Mouse (Mus musculus): ENCODE results near the gene Ccdc36. TPM values are rescaled to one million over a fixed set of nuclear protein-coding genes. Genes with fewer than 3 reads are reported as not detected.

Ccdc36 gene
- polyA plus RNA-seq, 1 experiment: not detected

GRCm38 (mm10) chr9:108381382-108381781 is 46.9 kb downstream of the Ccdc36 start:
- WGBS: 97% methylated on average over 9 of the region's 9 CpGs
- H3K36me3 ChIP-seq (ENCODE audit: control insufficient read depth, insufficient read depth, low read length): peaks cover 71% of the 10 kb centered on the region

GRCm38 (mm10) chr9:108379294-108379693 is 49.0 kb downstream of the Ccdc36 start:
- peaks cover 74% of the 10 kb centered on the region for H3K36me3 ChIP-seq (ENCODE audit: control insufficient read depth, insufficient read depth, low read length)
- no peak overlapping the region for H3K4me3 ChIP-seq (ENCODE audit: low read depth, low read length)
- WGBS: 81% methylated on average over 4 of the region's 4 CpGs
- H3K27me3 ChIP-seq (ENCODE audit: control insufficient read depth, insufficient read depth, low read length): no peaks in the 10 kb centered on the region
- H3K27ac ChIP-seq (ENCODE audit: insufficient read depth, low read depth, low read length): no peak overlapping the region
- TF ChIP-seq POLR2A (IDR thresholded peaks at IDR 0.05; ENCODE audit: low read depth, low read length) (no peak), CTCF (IDR thresholded peaks at IDR 0.05; ENCODE audit: extremely low read depth, insufficient read length, insufficient replicate concordance, low read depth, low read length) (no peak)
- H3K4me1 ChIP-seq (ENCODE audit: control insufficient read depth, insufficient read depth, insufficient read length, low read length): peaks cover 5% of the 10 kb centered on the region; the same call in 1 of the 2 replicates

More at GRCm38 (mm10) chr9:108381382-108381781, 46.9 kb downstream of the Ccdc36 start:
- no peak overlapping the region for H3K4me3 ChIP-seq (ENCODE audit: low read depth, low read length)
- TF ChIP-seq CTCF (IDR thresholded peaks at IDR 0.05; ENCODE audit: extremely low read depth, insufficient read length, insufficient replicate concordance, low read depth, low read length) (no peak), POLR2A (IDR thresholded peaks at IDR 0.05; ENCODE audit: low read depth, low read length) (no peak)
- peaks cover 5% of the 10 kb centered on the region; the same call in 1 of the 2 replicates for H3K4me1 ChIP-seq (ENCODE audit: control insufficient read depth, insufficient read depth, insufficient read length, low read length)
- H3K27me3 ChIP-seq (ENCODE audit: control insufficient read depth, insufficient read depth, low read length): no peaks in the 10 kb centered on the region
- H3K27ac ChIP-seq (ENCODE audit: insufficient read depth, low read depth, low read length): no peak overlapping the region

GRCm38 (mm10) chr9:108378736-108379135 is 49.5 kb downstream of the Ccdc36 start:
- Histone ChIP-seq H3K4me1 (ENCODE audit: control insufficient read depth, insufficient read depth, insufficient read length, low read length) (peaks cover 5% of the 10 kb centered on the region; the same call in 1 of the 2 replicates), H3K27me3 (ENCODE audit: control insufficient read depth, insufficient read depth, low read length) (no peaks in the 10 kb centered on the region), H3K4me3 (ENCODE audit: low read depth, low read length) (no peak overlapping the region), H3K36me3 (ENCODE audit: control insufficient read depth, insufficient read depth, low read length) (peaks cover 74% of the 10 kb centered on the region), H3K27ac (ENCODE audit: insufficient read depth, low read depth, low read length) (peak overlapping the region; percentile 31; the same call in 1 of the 2 replicates)
- 39% methylated on average over 5 of the region's 5 CpGs for WGBS
- TF ChIP-seq POLR2A (IDR thresholded peaks at IDR 0.05; ENCODE audit: low read depth, low read length) (no peak), CTCF (IDR thresholded peaks at IDR 0.05; ENCODE audit: extremely low read depth, insufficient read length, insufficient replicate concordance, low read depth, low read length) (no peak)

- no peak for TF ChIP-seq CTCF (IDR thresholded peaks at IDR 0.05; ENCODE audit: extremely low read depth, insufficient read length, insufficient replicate concordance, low read depth, low read length)
- no peak for TF ChIP-seq POLR2A (IDR thresholded peaks at IDR 0.05; ENCODE audit: low read depth, low read length)
- peak overlapping the region; percentile 31; the same call in 1 of the 2 replicates for H3K27ac ChIP-seq (ENCODE audit: insufficient read depth, low read depth, low read length)
Measured at GRCm38 (mm10) chr9:108378234-108378633, 50.0 kb downstream of the Ccdc36 start.

More at GRCm38 (mm10) chr9:108378234-108378633, 50.0 kb downstream of the Ccdc36 start:
- 33% methylated on average over 9 of the region's 9 CpGs for WGBS
- H3K27me3 ChIP-seq (ENCODE audit: control insufficient read depth, insufficient read depth, low read length): no peaks in the 10 kb centered on the region
- peaks cover 5% of the 10 kb centered on the region; the same call in 1 of the 2 replicates for H3K4me1 ChIP-seq (ENCODE audit: control insufficient read depth, insufficient read depth, insufficient read length, low read length)
- peaks cover 76% of the 10 kb centered on the region for H3K36me3 ChIP-seq (ENCODE audit: control insufficient read depth, insufficient read depth, low read length)
- H3K4me3 ChIP-seq (ENCODE audit: low read depth, low read length): no peak overlapping the region

Other genes with a start within 250 kb of the Ccdc36 start
- 0.94 and 1.4 TPM in 2 replicates for gene Bsn, start 238.1 kb downstream of the Ccdc36 start, polyA plus RNA-seq (2012; rRNA removed)
- gene Dag1, start 164.5 kb downstream of the Ccdc36 start, polyA plus RNA-seq (2012; rRNA removed): 31.2 and 52.1 TPM in 2 replicates
- gene Nicn1, start 138.1 kb downstream of the Ccdc36 start, polyA plus RNA-seq (2012; rRNA removed): 2.9 and 3.9 TPM in 2 replicates
- 1.4 and 1.9 TPM in 2 replicates for gene Amt, start 131.6 kb downstream of the Ccdc36 start, polyA plus RNA-seq (2012; rRNA removed)
- gene Rhoa, start 122.4 kb downstream of the Ccdc36 start, polyA plus RNA-seq (2012; rRNA removed): 30.5 and 70.2 TPM in 2 replicates
- 19.0 and 36.7 TPM in 2 replicates for gene Tcta, start 122.3 kb downstream of the Ccdc36 start, polyA plus RNA-seq (2012; rRNA removed)
- gene Gpx1, start 89.6 kb downstream of the Ccdc36 start, polyA plus RNA-seq (2012; rRNA removed): 1,021 and 1,249 TPM in 2 replicates
- gene Usp4, start 80.6 kb downstream of the Ccdc36 start, polyA plus RNA-seq (2012; rRNA removed): 26.6 and 66.3 TPM in 2 replicates
- 0.23 TPM in 1 of 2 replicates, not detected in the other for gene 1700102P08Rik, start 35.7 kb downstream of the Ccdc36 start, polyA plus RNA-seq (2012; rRNA removed)
- not detected in 2 replicates for gene BC048562, start 8.0 kb upstream of the Ccdc36 start, polyA plus RNA-seq (2012; rRNA removed)
- gene Ccdc71, start 32.0 kb upstream of the Ccdc36 start, polyA plus RNA-seq (2012; rRNA removed): 11.8 and 20.1 TPM in 2 replicates
- gene Klhdc8b, start 33.1 kb upstream of the Ccdc36 start, polyA plus RNA-seq (2012; rRNA removed): 13.4 and 19.7 TPM in 2 replicates
- 22.3 and 23.3 TPM in 2 replicates for gene Lamb2, start 51.3 kb upstream of the Ccdc36 start, polyA plus RNA-seq (2012; rRNA removed)
- 48.5 and 84.5 TPM in 2 replicates for gene Usp19, start 62.1 kb upstream of the Ccdc36 start, polyA plus RNA-seq (2012; rRNA removed)
- 110 and 340 TPM in 2 replicates for gene Qars, start 79.2 kb upstream of the Ccdc36 start, polyA plus RNA-seq (2012; rRNA removed)
- gene Qrich1, start 88.3 kb upstream of the Ccdc36 start, polyA plus RNA-seq (2012; rRNA removed): 38.4 and 76.2 TPM in 2 replicates
- gene Impdh2, start 131.8 kb upstream of the Ccdc36 start, polyA plus RNA-seq (2012; rRNA removed): 23.2 and 52.9 TPM in 2 replicates
- 19.8 and 26.2 TPM in 2 replicates for gene Ndufaf3, start 138.9 kb upstream of the Ccdc36 start, polyA plus RNA-seq (2012; rRNA removed)
- 86.7 and 118 TPM in 2 replicates for gene Dalrd3, start 141.4 kb upstream of the Ccdc36 start, polyA plus RNA-seq (2012; rRNA removed)
- 10.7 and 15.9 TPM in 2 replicates for gene Wdr6, start 150.3 kb upstream of the Ccdc36 start, polyA plus RNA-seq (2012; rRNA removed)
- gene P4htm, start 169.2 kb upstream of the Ccdc36 start, polyA plus RNA-seq (2012; rRNA removed): 3.8 and 4.8 TPM in 2 replicates
- gene Arih2, start 220.9 kb upstream of the Ccdc36 start, polyA plus RNA-seq (2012; rRNA removed): 13.1 and 22.4 TPM in 2 replicates
- 19.7 and 26.0 TPM in 2 replicates for gene Slc25a20, start 233.6 kb upstream of the Ccdc36 start, polyA plus RNA-seq (2012; rRNA removed)

Measured in small intestine, adult 2 months (tissue).